Comparison of ENCODE assay signal across 24 mouse cellular contexts in genomic region chr1:98447929-98448328, GRCm38 (mm10). TPM values are rescaled to one million over a fixed set of nuclear protein-coding genes. Genes with fewer than 3 reads are reported as not detected.
"Had no signal": no experiment of that assay in that cellular context is flagged by ENCODE, and none has a peak within 500 bp of the region (broad histone marks: within the 10 kb centered on the region; RNA-seq: fewer than 3 reads in every experiment).

No protein-coding gene starts in this region.

- H3K4me1 ChIP-seq: neural tube, embryonic 13.5 days; neural tube, embryonic 15.5 days; stomach, embryonic 15.5 days had no signal

- H3K27me3 ChIP-seq: neural tube, embryonic 13.5 days; neural tube, embryonic 15.5 days; stomach, embryonic 15.5 days had no signal

- H3K9me3 ChIP-seq: neural tube, embryonic 13.5 days; neural tube, embryonic 15.5 days; stomach, embryonic 15.5 days had no signal

- H3K4me3 ChIP-seq: neural tube, embryonic 13.5 days; neural tube, embryonic 15.5 days; stomach, embryonic 15.5 days had no signal

- H3K27ac ChIP-seq: neural tube, embryonic 13.5 days; neural tube, embryonic 15.5 days; stomach, embryonic 15.5 days; stomach, postnatal 0 days had no signal

- DNase-seq: retina, postnatal 1 day; right cerebral cortex, adult 18-20 months; right cerebral cortex, postnatal 14 days; right cerebral cortex, postnatal 25 days; right cerebral cortex, postnatal 4 days; spleen, adult 18-20 months; thymus, adult 18-20 months; thymus, adult 2 months; thymus, postnatal 14 days; thymus, postnatal 25 days; thymus, postnatal 36 days; thymus, postnatal 4 days had no signal

- H3K36me3 ChIP-seq: neural tube, embryonic 13.5 days; neural tube, embryonic 15.5 days; stomach, embryonic 15.5 days had no signal

RNA-seq across cellular contexts. Expression of gene Slco6d1, which starts 27.0 kb away (rescaled TPM):
- total RNA-seq: neutrophil, adult 5-6 weeks had no signal
- polyA plus RNA-seq: neural tube, embryonic 13.5 days; neural tube, embryonic 14.5 days; neural tube, embryonic 15.5 days; small intestine, adult 2 months; spleen, adult 2 months; stomach, embryonic 14.5 days; stomach, embryonic 15.5 days; stomach, embryonic 16.5 days; stomach, postnatal 0 days; thymus, adult 2 months; thymus, postnatal 0 days; urinary bladder, adult 2 months had no signal
